Mouse (Mus musculus) bone marrow, adult 2 months (tissue): ENCODE measurements around the gene Sbno2.

Experiments
- CTCF ChIP-seq: fragments of 200-500 bp; IDR thresholded peaks from 2 replicates; pipeline ENCODE4 v1.5.1; 2011; ENCODE audit warnings: low read length, control low read depth; ENCODE audit not compliant: control insufficient read depth, insufficient read depth
- POLR2A ChIP-seq: fragments of 200-500 bp; IDR thresholded peaks from 2 replicates; pipeline ENCODE4 v1.6.1; 2011; ENCODE audit warnings: low read depth, mild to moderate bottlenecking, control low read depth, low read length, borderline replicate concordance; ENCODE audit not compliant: control insufficient read depth

- TF ChIP-seq CTCF: no peak
- no peak for TF ChIP-seq POLR2A
Measured at GRCm38 (mm10) chr10:80087483-80087882, 17.9 kb downstream of the Sbno2 start.
